ENCODE assay signal across 17 mouse cellular contexts in genomic region chr9:60893511-60893910, GRCm38 (mm10).
"Had no signal": no experiment of that assay in that cellular context is flagged by ENCODE, and none has a peak within 500 bp of the region (broad histone marks: within the 10 kb centered on the region; RNA-seq: fewer than 3 reads in every experiment).

No protein-coding gene starts in this region.

- H3K4me3 ChIP-seq: neural tube, embryonic 12.5 days; neural tube, embryonic 13.5 days; neural tube, embryonic 15.5 days; stomach, embryonic 15.5 days had no signal

- H3K36me3 ChIP-seq: neural tube, embryonic 12.5 days; neural tube, embryonic 13.5 days; neural tube, embryonic 15.5 days; stomach, embryonic 15.5 days had no signal

- H3K27ac ChIP-seq: neural tube, embryonic 12.5 days; neural tube, embryonic 13.5 days; neural tube, embryonic 15.5 days; stomach, embryonic 15.5 days; stomach, postnatal 0 days had no signal

- H3K9me3 ChIP-seq: neural tube, embryonic 12.5 days; neural tube, embryonic 13.5 days; neural tube, embryonic 15.5 days; stomach, embryonic 15.5 days had no signal

- DNase-seq: retina, postnatal 1 day; right cerebral cortex, adult 18-20 months; right cerebral cortex, postnatal 14 days; right cerebral cortex, postnatal 25 days; right cerebral cortex, postnatal 4 days; spleen, adult 18-20 months; thymus, adult 18-20 months; thymus, adult 2 months; thymus, postnatal 14 days; thymus, postnatal 25 days; thymus, postnatal 36 days; thymus, postnatal 4 days had no signal

- H3K9ac ChIP-seq: neural tube, embryonic 12.5 days; neural tube, embryonic 13.5 days; neural tube, embryonic 15.5 days; stomach, embryonic 15.5 days had no signal

- H3K4me2 ChIP-seq: neural tube, embryonic 12.5 days; neural tube, embryonic 13.5 days; neural tube, embryonic 15.5 days; stomach, embryonic 15.5 days had no signal

- H3K27me3 ChIP-seq: neural tube, embryonic 12.5 days; stomach, embryonic 15.5 days had no signal
